Mouse (Mus musculus) bone marrow macrophage, adult 2 months (primary cell): Measurements from ENCODE around the gene Olfr594.
"Not testable (repeated sequence)": the region's sequence is repeated elsewhere in the genome, so short reads cannot be mapped to it uniquely, and the experiment has no call there.

Experiments
- CTCF ChIP-seq: IDR thresholded peaks from 2 replicates; pipeline ENCODE4 v1.5.1; 2012; ENCODE audit warnings: low read depth, mild to moderate bottlenecking, low read length, moderate library complexity
- POLR2A ChIP-seq: IDR thresholded peaks from 2 replicates; pipeline ENCODE4 v1.6.1; 2012; ENCODE audit warnings: mild to moderate bottlenecking, low read depth, low read length, borderline replicate concordance

DNA sequence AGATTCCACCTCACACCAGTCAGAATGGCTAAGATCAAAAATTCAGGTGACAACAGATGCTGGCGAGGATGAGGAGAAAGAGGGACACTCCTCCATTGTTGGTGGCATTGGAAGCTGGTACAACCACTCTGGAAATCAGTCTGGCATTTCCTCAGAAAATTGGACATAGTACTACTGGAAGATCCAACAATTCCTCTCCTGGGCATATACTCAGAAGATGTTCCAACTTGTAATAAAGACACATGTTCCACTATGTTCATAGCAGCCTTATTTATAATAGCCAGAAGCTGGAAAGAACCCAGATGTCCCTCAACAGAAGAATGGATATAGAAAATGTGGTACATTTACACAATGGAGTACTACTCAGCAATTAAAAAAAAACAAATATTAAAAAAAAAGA, 32.3 kb upstream of the Olfr594 start, which contains the start of gene Olfr592:
- not testable (repeated sequence) for TF ChIP-seq CTCF, POLR2A
